Mouse (Mus musculus) kidney, adult 2 months (tissue): Measurements from ENCODE around the gene Tom1. TPM values are rescaled to one million over a fixed set of nuclear protein-coding genes. Genes with fewer than 3 reads are reported as not detected.

Experiments
- DNase-seq: peaks from one replicate; pipeline ENCODE4 v3.0.0; 2021
- H3K27ac ChIP-seq: fragments of 200-500 bp; 2 replicates; pipeline ENCODE4 v1.5.1; 2012; ENCODE audit warnings: low read depth, low read length, control low read depth, inconsistent platforms; ENCODE audit not compliant: insufficient read depth
- H3K27me3 ChIP-seq: fragments of 200-500 bp; replicated peaks from 2 replicates; pipeline ENCODE4 v1.6.1; 2012; ENCODE audit warnings: mild to moderate bottlenecking, moderate library complexity, low read length, inconsistent platforms; ENCODE audit not compliant: control insufficient read depth, insufficient read depth
- H3K36me3 ChIP-seq: fragments of 200-500 bp; 2 replicates; pipeline ENCODE4 v1.6.1; 2012; ENCODE audit warnings: mild to moderate bottlenecking, moderate library complexity, low read length, inconsistent platforms; ENCODE audit not compliant: control insufficient read depth, insufficient read depth
- H3K4me1 ChIP-seq: fragments of 200-500 bp; 2 replicates; pipeline ENCODE4 v1.6.1; 2011; ENCODE audit warnings: low read length; ENCODE audit not compliant: control insufficient read depth, insufficient read depth
- H3K4me3 ChIP-seq: fragments of 200-500 bp; 2 replicates; pipeline ENCODE4 v1.5.1; 2011; ENCODE audit warnings: mild to moderate bottlenecking, low read depth, low read length, control low read depth; ENCODE audit not compliant: insufficient read depth
- CTCF ChIP-seq: fragments of 200-500 bp; conservative IDR thresholded peaks from 2 replicates; pipeline ENCODE4 v1.5.1; 2011; ENCODE audit warnings: low read depth, mild to moderate bottlenecking, control low read depth, low read length, moderate library complexity, mixed read lengths; ENCODE audit not compliant: insufficient read depth, insufficient read length
- POLR2A ChIP-seq: fragments of 200-500 bp; IDR thresholded peaks from one replicate; pipeline ENCODE4 v1.6.1; 2011; ENCODE audit warnings: low read depth, low read length, control low read depth
- WGBS: fragments of 180-500 bp; shearing (Covaris S2); methylation state at CpG from one replicate; pipeline ENCODE4 v1.1.7; 2018; 5-methylcytosine and 5-hydroxymethylcytosine counted together
- polyA plus RNA-seq: library from polyadenylated mRNA; depleted of rRNA; stranded (reverse); fragments of >200 nt; gene quantifications from 2 replicates; pipeline ENCODE4 v1.2.3, GENCODE M21; 2012

The Tom1 gene
- polyA plus RNA-seq, 1 experiment: 84.8 TPM

- Histone ChIP-seq H3K36me3 (peaks cover 11% of the 10 kb centered on the region), H3K4me3 (no peak overlapping the region), H3K27me3 (no peaks in the 10 kb centered on the region), H3K27ac (no peak overlapping the region), H3K4me1 (peaks cover 6% of the 10 kb centered on the region; the same call in 1 of the 2 replicates)
- WGBS: 94% methylated on average over 3 of the region's 3 CpGs
- no peak for DNase-seq
- TF ChIP-seq POLR2A (no peak), CTCF (peak; percentile 39)
Measured at GRCm38 (mm10) chr8:75023660-75024316, 9.7 kb upstream of the Tom1 start.

DNA sequence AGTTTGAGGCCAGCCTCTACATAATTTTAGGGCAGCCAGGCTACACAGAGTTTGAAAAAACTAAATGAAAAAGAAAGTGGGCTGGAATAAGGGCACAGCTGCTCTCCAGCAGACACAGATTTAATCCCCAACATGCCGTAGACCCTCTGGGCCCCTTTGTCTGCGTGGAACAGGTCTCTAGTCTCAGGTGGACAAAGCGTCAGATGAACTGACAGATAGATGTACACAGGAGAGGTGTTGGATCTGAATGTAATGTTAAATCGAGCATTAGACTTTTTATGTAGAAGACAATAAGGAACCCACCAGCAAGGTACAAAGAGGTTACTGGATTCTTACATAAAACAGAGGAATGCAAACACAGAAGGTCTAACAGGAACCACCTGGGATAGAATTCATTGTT, 7.7 kb upstream of the Tom1 start:
- no peak overlapping the region for H3K27ac ChIP-seq
- H3K4me3 ChIP-seq: no peak overlapping the region
- H3K36me3 ChIP-seq: peaks cover 11% of the 10 kb centered on the region
- H3K4me1 ChIP-seq: no peaks in the 10 kb centered on the region
- H3K27me3 ChIP-seq: no peaks in the 10 kb centered on the region
- 95% methylated on average over 4 of the region's 4 CpGs for WGBS
- TF ChIP-seq POLR2A: no peak
- no peak for TF ChIP-seq CTCF
- no peak for DNase-seq

DNA sequence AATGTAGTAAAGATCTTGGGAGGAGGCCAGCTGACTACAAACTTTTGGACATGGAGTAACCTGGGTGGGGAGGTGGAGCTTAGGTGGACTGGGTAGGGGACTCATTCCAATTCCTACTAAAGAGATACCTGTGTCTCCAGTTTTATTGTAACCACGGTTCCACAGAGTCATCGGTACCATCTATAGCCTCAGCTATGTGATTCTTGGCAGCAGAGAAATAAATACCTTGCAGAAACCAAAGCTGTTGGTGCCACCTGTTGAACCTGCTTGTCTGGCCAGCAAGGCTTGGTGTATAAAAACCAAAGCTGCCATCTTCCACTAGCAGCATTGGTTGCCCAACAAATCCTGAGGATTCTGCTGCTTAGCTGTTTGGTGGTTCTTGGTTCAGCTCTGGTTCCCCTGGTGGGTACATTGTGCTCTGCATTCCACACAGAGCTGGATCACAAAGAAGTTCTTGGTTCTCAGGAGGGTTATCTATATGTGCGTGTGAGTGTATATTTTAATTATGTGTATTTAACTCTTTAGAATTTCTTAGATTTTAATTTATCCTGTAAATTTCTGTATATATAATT, 3.0 kb upstream of the Tom1 start:
- Histone ChIP-seq H3K27me3 (no peaks in the 10 kb centered on the region), H3K4me3 (no peak overlapping the region), H3K27ac (no peak overlapping the region), H3K4me1 (peaks cover 11% of the 10 kb centered on the region; the same call in 1 of the 2 replicates), H3K36me3 (peaks cover 2% of the 10 kb centered on the region; the same call in 1 of the 2 replicates)
- WGBS: 86% methylated on average over 3 of the region's 3 CpGs
- DNase-seq: no peak
- TF ChIP-seq POLR2A: no peak
- TF ChIP-seq CTCF: no peak

- H3K4me3 ChIP-seq: peak overlapping the region; percentile 36; the same call in 1 of the 2 replicates
- DNase-seq: no peak
- TF ChIP-seq POLR2A (no peak), CTCF (no peak)
- WGBS: 66% methylated on average over 5 of the region's 5 CpGs
- no peaks in the 10 kb centered on the region for H3K27me3 ChIP-seq
- H3K4me1 ChIP-seq: peaks cover 16% of the 10 kb centered on the region
- H3K27ac ChIP-seq: peak overlapping the region; percentile 29; the same call in 1 of the 2 replicates
- H3K36me3 ChIP-seq: no peaks in the 10 kb centered on the region
Measured at GRCm38 (mm10) chr8:75032961-75033360, 544 bp upstream of the Tom1 start.

DNA sequence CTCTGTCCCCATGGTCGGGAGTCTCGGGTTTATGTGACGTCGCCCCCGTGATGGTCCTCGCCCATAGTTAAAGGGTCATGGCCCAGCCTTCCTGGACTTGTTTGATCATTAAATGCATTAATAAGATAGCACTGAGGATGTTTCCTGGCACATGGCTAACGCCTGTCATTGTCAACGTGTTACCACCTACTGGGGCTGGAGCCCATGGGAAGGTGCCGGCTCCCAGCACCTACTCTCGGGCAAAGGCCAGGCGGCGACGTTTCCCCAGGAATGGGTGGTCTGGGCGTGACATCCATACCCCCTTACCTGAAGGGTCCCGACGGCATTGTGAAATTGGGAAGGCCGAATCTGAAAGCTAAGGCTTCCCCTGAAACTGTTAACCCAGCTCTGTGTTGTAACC, 780 bp downstream of the Tom1 start:
- Histone ChIP-seq H3K36me3 (no peaks in the 10 kb centered on the region), H3K27ac (peak overlapping the region; percentile 33), H3K4me3 (peak overlapping the region; percentile 69), H3K4me1 (peaks cover 24% of the 10 kb centered on the region), H3K27me3 (no peaks in the 10 kb centered on the region)
- no peak for DNase-seq
- TF ChIP-seq CTCF: no peak
- TF ChIP-seq POLR2A: no peak
- WGBS: under 1% methylated on average over 17 of the region's 17 CpGs

- no peak overlapping the region for H3K27ac ChIP-seq
- DNase-seq: no peak
- TF ChIP-seq POLR2A (no peak), CTCF (no peak)
- no peak overlapping the region for H3K4me3 ChIP-seq
- no peaks in the 10 kb centered on the region for H3K27me3 ChIP-seq
- H3K36me3 ChIP-seq: no peaks in the 10 kb centered on the region
- H3K4me1 ChIP-seq: peaks cover 27% of the 10 kb centered on the region
Measured at GRCm38 (mm10) chr8:75035640-75036039, 2.1 kb downstream of the Tom1 start.

GRCm38 (mm10) chr8:75038497-75038896, 5.0 kb downstream of the Tom1 start:
- Histone ChIP-seq H3K27me3 (no peaks in the 10 kb centered on the region), H3K4me1 (peaks cover 26% of the 10 kb centered on the region), H3K4me3 (no peak overlapping the region), H3K27ac (peak overlapping the region; percentile 21), H3K36me3 (no peaks in the 10 kb centered on the region)
- peak; percentile 47 for DNase-seq
- TF ChIP-seq POLR2A (no peak), CTCF (no peak)

DNA sequence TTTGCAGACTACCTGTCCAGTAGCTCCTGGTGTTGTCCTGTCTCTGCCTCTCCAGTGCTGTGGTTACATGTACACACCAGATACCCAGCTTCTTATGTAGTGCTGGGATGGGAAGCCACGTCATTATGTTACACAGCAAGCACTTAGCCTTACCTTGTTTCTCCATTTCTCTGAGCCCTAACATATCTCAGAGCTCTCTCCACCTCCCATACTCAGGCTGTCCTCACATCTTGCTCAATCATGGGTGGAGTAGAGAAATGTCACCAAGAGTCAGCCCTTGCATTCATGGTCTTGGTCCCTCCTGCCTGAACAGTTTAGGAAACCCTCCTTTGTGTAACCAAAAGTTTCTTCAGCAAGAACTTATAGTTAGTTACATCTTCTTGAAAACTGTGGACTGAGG, 6.2 kb downstream of the Tom1 start:
- H3K27me3 ChIP-seq: no peaks in the 10 kb centered on the region
- H3K27ac ChIP-seq: no peak overlapping the region
- no peak overlapping the region for H3K4me3 ChIP-seq
- no peak for DNase-seq
- WGBS: 90% methylated on average over 1 of the region's 1 CpGs
- peaks cover 21% of the 10 kb centered on the region for H3K4me1 ChIP-seq
- TF ChIP-seq CTCF (no peak), POLR2A (no peak)
- H3K36me3 ChIP-seq: no peaks in the 10 kb centered on the region
